Mouse (Mus musculus): ENCODE results near the gene Itga7.
A peak's percentile ranks its signal among the peaks of the same experiment; 100 is the strongest.

Gene Itga7

GRCm38 (mm10) chr10:128934997-128935787 is 1.6 kb downstream of the Itga7 start:
- no peak for DNase-seq (ENCODE audit: low read depth, low spot score)

- no peak for DNase-seq (ENCODE audit: low read depth, low spot score)
Measured at GRCm38 (mm10) chr10:128935826-128936440, 2.3 kb downstream of the Itga7 start.

- DNase-seq (ENCODE audit: low read depth, low spot score) = no peak
Measured at GRCm38 (mm10) chr10:128937756-128938390, 4.3 kb downstream of the Itga7 start.

GRCm38 (mm10) chr10:128938457-128938856 is 4.8 kb downstream of the Itga7 start:
- no peak for DNase-seq (ENCODE audit: low read depth, low spot score)

GRCm38 (mm10) chr10:128938974-128939373 is 5.4 kb downstream of the Itga7 start:
- no peak for DNase-seq (ENCODE audit: low read depth, low spot score)

GRCm38 (mm10) chr10:128940475-128941061 is 7.0 kb downstream of the Itga7 start:
- no peak for DNase-seq (ENCODE audit: low read depth, low spot score)

- no peak for DNase-seq (ENCODE audit: low read depth, low spot score)
Measured at GRCm38 (mm10) chr10:128945675-128946074, 12.1 kb downstream of the Itga7 start.

- DNase-seq (ENCODE audit: low read depth, low spot score) = no peak
Measured at GRCm38 (mm10) chr10:128947496-128947895, 13.9 kb downstream of the Itga7 start.

GRCm38 (mm10) chr10:128950208-128950887 is 16.7 kb downstream of the Itga7 start:
- DNase-seq (ENCODE audit: low read depth, low spot score) = no peak

GRCm38 (mm10) chr10:128958340-128958739 is 24.7 kb downstream of the Itga7 start:
- no peak for DNase-seq (ENCODE audit: low read depth, low spot score)

- no peak for DNase-seq (ENCODE audit: low read depth, low spot score)
Measured at GRCm38 (mm10) chr10:128960142-128960541, 26.5 kb downstream of the Itga7 start.

GRCm38 (mm10) chr10:128960590-128961584 is 27.3 kb downstream of the Itga7 start, which contains the start of gene Mettl7b:
Gene Mettl7b, minus strand, starts transcription at chr10:128960988.
- no peak for DNase-seq (ENCODE audit: low read depth, low spot score)

- no peak for DNase-seq (ENCODE audit: low read depth, low spot score)
Measured at GRCm38 (mm10) chr10:128964961-128965360, 31.3 kb downstream of the Itga7 start.

- no peak for DNase-seq (ENCODE audit: low read depth, low spot score)
Measured at GRCm38 (mm10) chr10:128965871-128966270, 32.3 kb downstream of the Itga7 start.

- DNase-seq (ENCODE audit: low read depth, low spot score) = no peak
Measured at GRCm38 (mm10) chr10:128968341-128968749, 34.7 kb downstream of the Itga7 start.

GRCm38 (mm10) chr10:128970740-128971250 is 37.2 kb downstream of the Itga7 start:
- no peak for DNase-seq (ENCODE audit: low read depth, low spot score)

- DNase-seq (ENCODE audit: low read depth, low spot score) = no peak
Measured at GRCm38 (mm10) chr10:128972841-128973240, 39.2 kb downstream of the Itga7 start.

GRCm38 (mm10) chr10:128976395-128976794 is 42.8 kb downstream of the Itga7 start:
- DNase-seq (ENCODE audit: low read depth, low spot score) = no peak

- peak; percentile 61 for DNase-seq (ENCODE audit: low read depth, low spot score)
Measured at GRCm38 (mm10) chr10:128977522-128978114, 44.0 kb downstream of the Itga7 start.
